24 mouse cellular contexts compared by ENCODE assay signal in the genomic region with DNA sequence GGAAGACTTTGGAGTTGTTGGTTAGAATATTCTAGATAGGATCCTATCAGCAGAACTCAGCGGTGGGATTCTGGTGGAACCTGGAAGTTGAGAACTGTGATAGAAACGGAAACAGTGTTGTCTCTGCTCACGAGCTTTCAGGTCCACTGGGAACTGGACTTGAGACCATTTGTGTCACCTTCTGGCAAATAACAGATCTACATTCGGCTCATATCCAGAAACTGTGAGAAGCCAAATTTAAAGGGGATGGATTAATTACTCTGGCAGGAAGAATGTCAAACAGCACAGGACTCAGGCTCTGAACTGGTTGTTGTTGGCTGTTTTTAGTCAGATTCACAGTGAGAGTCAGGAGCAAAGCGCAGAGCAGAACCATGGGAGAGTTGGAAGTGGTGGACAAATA.
"Had no signal": no experiment of that assay in that cellular context is flagged by ENCODE, and none has a peak within 500 bp of the region (broad histone marks: within the 10 kb centered on the region; RNA-seq: fewer than 3 reads in every experiment).

No protein-coding gene starts in this region.

- H3K9ac ChIP-seq: forebrain, postnatal 0 days; heart, embryonic 13.5 days; heart, embryonic 15.5 days; hindbrain, embryonic 13.5 days; hindbrain, embryonic 15.5 days; limb, embryonic 13.5 days; limb, embryonic 15.5 days; liver, embryonic 12.5 days; liver, embryonic 14.5 days had no signal

- H3K9me3 ChIP-seq: heart, embryonic 13.5 days; heart, embryonic 15.5 days; hindbrain, embryonic 13.5 days; hindbrain, embryonic 15.5 days; limb, embryonic 13.5 days; limb, embryonic 15.5 days; liver, embryonic 12.5 days had no signal

- H3K27ac ChIP-seq: heart, adult 2 months; heart, embryonic 13.5 days; heart, embryonic 15.5 days; hindbrain, embryonic 13.5 days; hindbrain, embryonic 15.5 days; hindbrain, postnatal 0 days; kidney, postnatal 0 days; limb, embryonic 13.5 days; limb, embryonic 15.5 days; liver, embryonic 12.5 days; liver, embryonic 14.5 days had no signal

- ATAC-seq: forebrain, postnatal 0 days; hindbrain, postnatal 0 days; intestine, embryonic 16.5 days; liver, embryonic 12.5 days had no signal

- H3K27me3 ChIP-seq: heart, embryonic 13.5 days; heart, embryonic 15.5 days; hindbrain, embryonic 13.5 days; hindbrain, embryonic 15.5 days; limb, embryonic 13.5 days; limb, embryonic 15.5 days had no signal

- H3K4me2 ChIP-seq: heart, embryonic 11.5 days; heart, embryonic 13.5 days; heart, embryonic 15.5 days; hindbrain, embryonic 13.5 days; hindbrain, embryonic 15.5 days; limb, embryonic 13.5 days; limb, embryonic 15.5 days; liver, embryonic 12.5 days had no signal

- H3K4me1 ChIP-seq: liver, embryonic 12.5 days had no signal

- H3K36me3 ChIP-seq: heart, embryonic 13.5 days; heart, embryonic 15.5 days; hindbrain, embryonic 13.5 days; hindbrain, embryonic 15.5 days; limb, embryonic 13.5 days; limb, embryonic 15.5 days; liver, embryonic 12.5 days had no signal

- H3K4me3 ChIP-seq: heart, adult 2 months; heart, embryonic 13.5 days; heart, embryonic 15.5 days; hindbrain, embryonic 13.5 days; hindbrain, embryonic 15.5 days; limb, embryonic 13.5 days; limb, embryonic 15.5 days; liver, embryonic 12.5 days had no signal

- DNase-seq: forebrain, postnatal 0 days; gastrocnemius, postnatal 14 days; gastrocnemius, postnatal 36 days; heart, adult 11 months; heart, adult 2 months; heart, postnatal 14 days; heart, postnatal 36 days; kidney, postnatal 25 days; layer of hippocampus, adult 9-11 months; layer of hippocampus, postnatal 36 days; left cerebral cortex, postnatal 4 days; lung, adult 18-20 months had no signal
